Mouse (Mus musculus): ENCODE measurements around the gene Pif1. TPM values are rescaled to one million over a fixed set of nuclear protein-coding genes. Genes with fewer than 3 reads are reported as not detected.

Gene Pif1
- total and polyA plus RNA-seq, 2 experiments from 2014 or later: 1.0 to 3.7 TPM

- WGBS: 93% methylated on average over 6 of the region's 6 CpGs
- no peak overlapping the region for H3K27ac ChIP-seq (ENCODE audit: low read depth, low read length)
- H3K4me3 ChIP-seq (ENCODE audit: low read depth, low read length): no peak overlapping the region
- no peaks in the 10 kb centered on the region for H3K4me1 ChIP-seq (ENCODE audit: insufficient read depth)
- ATAC-seq (no peak), DNase-seq (no peak)
- no peaks in the 10 kb centered on the region for H3K9me3 ChIP-seq (ENCODE audit: low read length)
- H3K27me3 ChIP-seq (ENCODE audit: insufficient read depth, low read length): no peaks in the 10 kb centered on the region
- 0 out of 2 replicates have a peak, but pooled peaks cover 9% of the 10 kb centered on the region for H3K36me3 ChIP-seq (ENCODE audit: insufficient read depth)
- H3K4me2 ChIP-seq (ENCODE audit: low read depth): no peak overlapping the region
- no peak for TF ChIP-seq CTCF (IDR thresholded peaks at IDR 0.05; ENCODE audit: low read depth)
- no peak overlapping the region for H3K9ac ChIP-seq
Measured at GRCm38 (mm10) chr9:65558806-65559205, 28.2 kb upstream of the Pif1 start.

DNA sequence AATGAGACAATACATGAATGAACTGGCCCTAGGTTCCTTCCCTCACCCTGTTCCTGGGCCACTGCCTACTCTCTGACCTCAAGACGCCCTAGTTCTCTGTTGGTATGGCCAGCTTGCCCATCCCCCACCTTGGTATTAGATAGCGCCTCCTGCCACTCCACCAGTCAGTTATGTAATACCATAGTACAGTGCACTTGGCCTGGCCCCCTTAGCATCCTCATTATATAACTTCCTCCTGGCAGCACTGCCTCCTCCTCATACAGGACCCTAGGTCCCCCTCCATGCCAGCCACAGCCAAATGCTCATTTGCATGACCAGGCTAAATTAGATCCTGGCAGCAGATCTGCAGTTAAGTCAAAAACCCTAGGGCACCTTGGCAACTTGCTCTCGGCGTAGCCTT is 25.9 kb upstream of the Pif1 start:
- DNase-seq (no peak), ATAC-seq (peak; percentile 48)
- Histone ChIP-seq H3K4me3 (ENCODE audit: low read depth, low read length) (no peak overlapping the region), H3K27ac (ENCODE audit: low read depth, low read length) (0 out of 2 replicates have a peak overlapping the region, but pooled peaks have one; percentile 35), H3K27me3 (ENCODE audit: insufficient read depth, low read length) (no peaks in the 10 kb centered on the region), H3K4me2 (ENCODE audit: low read depth) (no peak overlapping the region), H3K9ac (no peak overlapping the region), H3K36me3 (ENCODE audit: insufficient read depth) (0 out of 2 replicates have a peak, but pooled peaks cover 6% of the 10 kb centered on the region), H3K4me1 (ENCODE audit: insufficient read depth) (no peaks in the 10 kb centered on the region), H3K9me3 (ENCODE audit: low read length) (no peaks in the 10 kb centered on the region)
- TF ChIP-seq CTCF (IDR thresholded peaks at IDR 0.05; ENCODE audit: low read depth): no peak
- WGBS: 64% methylated on average over 4 of the region's 4 CpGs

DNA sequence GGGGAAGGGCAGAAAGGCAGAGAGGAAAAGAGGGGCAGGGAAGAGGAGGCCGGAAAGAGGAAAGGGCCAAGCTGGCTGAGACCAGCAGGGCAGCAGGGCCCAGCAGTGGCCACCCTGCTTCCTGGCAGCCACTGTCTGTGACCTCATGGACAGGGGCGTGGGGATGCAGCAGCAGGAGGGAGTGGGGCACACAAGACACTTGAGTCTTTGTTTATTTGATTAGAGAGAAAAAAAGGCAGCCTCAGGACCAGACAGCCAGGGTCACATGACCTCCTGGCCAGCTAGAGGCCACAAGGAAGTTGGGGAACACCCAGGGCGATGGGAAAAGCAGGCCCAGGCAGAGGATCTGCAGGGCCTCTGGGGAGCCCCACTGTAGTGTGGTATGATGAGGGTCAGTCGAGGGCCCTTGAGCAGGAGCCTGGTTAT is 24.9 kb upstream of the Pif1 start:
- no peak for TF ChIP-seq CTCF (IDR thresholded peaks at IDR 0.05; ENCODE audit: low read depth)
- H3K4me2 ChIP-seq (ENCODE audit: low read depth): no peak overlapping the region
- 36% methylated on average over 4 of the region's 4 CpGs for WGBS

GRCm38 (mm10) chr9:65563073-65563472 is 23.9 kb upstream of the Pif1 start:
- H3K27ac ChIP-seq (ENCODE audit: low read depth, low read length): no peak overlapping the region
- no peaks in the 10 kb centered on the region for H3K9me3 ChIP-seq (ENCODE audit: low read length)
- H3K9ac ChIP-seq: no peak overlapping the region
- no peaks in the 10 kb centered on the region for H3K27me3 ChIP-seq (ENCODE audit: insufficient read depth, low read length)
- DNase-seq (no peak), ATAC-seq (no peak)
- H3K4me1 ChIP-seq (ENCODE audit: insufficient read depth): no peaks in the 10 kb centered on the region
- no peak for TF ChIP-seq CTCF (IDR thresholded peaks at IDR 0.05; ENCODE audit: low read depth)
- no peaks in the 10 kb centered on the region for H3K36me3 ChIP-seq (ENCODE audit: insufficient read depth)
- 95% methylated on average over 5 of the region's 5 CpGs for WGBS
- no peak overlapping the region for H3K4me2 ChIP-seq (ENCODE audit: low read depth)
- no peak overlapping the region for H3K4me3 ChIP-seq (ENCODE audit: low read depth, low read length)

More for the DNA sequence above, 24.9 kb upstream of the Pif1 start:
- no peaks in the 10 kb centered on the region for H3K4me1 ChIP-seq (ENCODE audit: insufficient read depth)
- DNase-seq (no peak), ATAC-seq (peak; percentile 81)
- H3K36me3 ChIP-seq (ENCODE audit: insufficient read depth): 0 out of 2 replicates have a peak, but pooled peaks cover under 1% of the 10 kb centered on the region
- no peak overlapping the region for H3K27ac ChIP-seq (ENCODE audit: low read depth, low read length)
- H3K9me3 ChIP-seq (ENCODE audit: low read length): no peaks in the 10 kb centered on the region
- no peaks in the 10 kb centered on the region for H3K27me3 ChIP-seq (ENCODE audit: insufficient read depth, low read length)
- H3K9ac ChIP-seq: no peak overlapping the region
- H3K4me3 ChIP-seq (ENCODE audit: low read depth, low read length): no peak overlapping the region

DNA sequence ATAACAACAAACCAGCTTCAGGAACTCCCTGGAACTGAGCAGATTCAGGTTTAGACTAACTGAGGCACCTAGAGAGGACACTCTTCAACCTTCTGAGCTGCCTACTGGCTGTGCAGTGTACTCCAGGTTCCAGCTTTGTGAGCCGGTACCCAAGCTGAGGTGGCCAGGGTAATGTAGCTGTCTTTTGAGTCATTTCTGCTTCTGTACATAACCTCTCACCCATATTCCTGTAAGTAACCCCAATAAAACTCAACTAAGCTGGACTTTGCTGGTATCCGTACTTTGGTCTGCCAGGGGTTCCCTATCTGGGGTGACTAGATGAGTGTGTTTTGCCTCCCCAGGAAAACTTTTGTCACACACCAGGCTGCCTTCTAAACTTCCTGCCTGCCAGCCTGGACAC is 22.3 kb upstream of the Pif1 start:
- DNase-seq (no peak), ATAC-seq (no peak)
- no peak overlapping the region for H3K4me2 ChIP-seq (ENCODE audit: low read depth)
- no peak for TF ChIP-seq CTCF (IDR thresholded peaks at IDR 0.05; ENCODE audit: low read depth)
- H3K36me3 ChIP-seq (ENCODE audit: insufficient read depth): no peaks in the 10 kb centered on the region
- H3K4me3 ChIP-seq (ENCODE audit: low read depth, low read length): no peak overlapping the region
- no peak overlapping the region for H3K9ac ChIP-seq
- H3K27me3 ChIP-seq (ENCODE audit: insufficient read depth, low read length): no peaks in the 10 kb centered on the region
- 96% methylated on average over 2 of the region's 2 CpGs for WGBS
- H3K9me3 ChIP-seq (ENCODE audit: low read length): no peaks in the 10 kb centered on the region
- H3K27ac ChIP-seq (ENCODE audit: low read depth, low read length): no peak overlapping the region
- no peaks in the 10 kb centered on the region for H3K4me1 ChIP-seq (ENCODE audit: insufficient read depth)

GRCm38 (mm10) chr9:65568787-65569186 is 18.2 kb upstream of the Pif1 start:
- Histone ChIP-seq H3K4me1 (ENCODE audit: insufficient read depth) (no peaks in the 10 kb centered on the region), H3K36me3 (ENCODE audit: insufficient read depth) (no peaks in the 10 kb centered on the region), H3K27ac (ENCODE audit: low read depth, low read length) (no peak overlapping the region), H3K27me3 (ENCODE audit: insufficient read depth, low read length) (no peaks in the 10 kb centered on the region), H3K4me3 (ENCODE audit: low read depth, low read length) (no peak overlapping the region), H3K4me2 (ENCODE audit: low read depth) (no peak overlapping the region), H3K9ac (no peak overlapping the region), H3K9me3 (ENCODE audit: low read length) (no peaks in the 10 kb centered on the region)
- no peak for ATAC-seq
- no peak for DNase-seq
- no peak for TF ChIP-seq CTCF (IDR thresholded peaks at IDR 0.05; ENCODE audit: low read depth)
- over 99% methylated on average over 6 of the region's 6 CpGs for WGBS

- DNase-seq (no peak), ATAC-seq (no peak)
- no peaks in the 10 kb centered on the region for H3K4me1 ChIP-seq (ENCODE audit: insufficient read depth)
- H3K9ac ChIP-seq: no peak overlapping the region
- WGBS: 78% methylated on average over 6 of the region's 6 CpGs
- no peak overlapping the region for H3K27ac ChIP-seq (ENCODE audit: low read depth, low read length)
- no peaks in the 10 kb centered on the region for H3K36me3 ChIP-seq (ENCODE audit: insufficient read depth)
- H3K4me2 ChIP-seq (ENCODE audit: low read depth): no peak overlapping the region
- TF ChIP-seq CTCF (IDR thresholded peaks at IDR 0.05; ENCODE audit: low read depth): no peak
- no peaks in the 10 kb centered on the region for H3K9me3 ChIP-seq (ENCODE audit: low read length)
- H3K4me3 ChIP-seq (ENCODE audit: low read depth, low read length): no peak overlapping the region
- H3K27me3 ChIP-seq (ENCODE audit: insufficient read depth, low read length): no peaks in the 10 kb centered on the region
Measured at GRCm38 (mm10) chr9:65569491-65569971, 17.4 kb upstream of the Pif1 start.

Data from forebrain, postnatal 0 days (tissue).